Mouse (Mus musculus): ENCODE measurements around the gene Aqp7. TPM values are rescaled to one million over a fixed set of nuclear protein-coding genes. Genes with fewer than 3 reads are reported as not detected.

Gene Aqp7
- total and polyA plus RNA-seq, 2 experiments from 2014 or later, result 10.8 to 20.6 TPM

GRCm38 (mm10) chr4:41050726-41051675 is 3.1 kb upstream of the Aqp7 start:
- H3K27ac ChIP-seq (ENCODE audit: low read depth), result no peak overlapping the region
- no peaks in the 10 kb centered on the region for H3K36me3 ChIP-seq (replicated peaks; ENCODE audit: control insufficient read depth, insufficient read depth, low read length)
- no peaks in the 10 kb centered on the region for H3K9me3 ChIP-seq (replicated peaks; ENCODE audit: control insufficient read depth, low read length)
- H3K9ac ChIP-seq (replicated peaks; ENCODE audit: low read depth, low read length), result no peak overlapping the region
- TF ChIP-seq EP300 (IDR thresholded peaks at IDR 0.05; ENCODE audit: low read depth) (no peak), CTCF (IDR thresholded peaks at IDR 0.05; ENCODE audit: low read depth) (peak; percentile 83)
- peak overlapping the region; percentile 44 for H3K4me2 ChIP-seq (ENCODE audit: low read depth, low read length)
- ATAC-seq (ENCODE audit: insufficient read depth, low read depth) (peak; percentile 60; the same call in 1 of the 2 replicates), DNase-seq (ENCODE audit: low spot score) (peak; percentile 84)
- no peak overlapping the region for H3K4me3 ChIP-seq (ENCODE audit: low read depth, low read length)
- H3K4me1 ChIP-seq (ENCODE audit: control insufficient read depth, insufficient read depth), result peaks cover 26% of the 10 kb centered on the region
- WGBS, result 35% methylated on average over 16 of the region's 16 CpGs
- no peaks in the 10 kb centered on the region for H3K27me3 ChIP-seq (ENCODE audit: control insufficient read depth, insufficient read depth, low read length)

DNA sequence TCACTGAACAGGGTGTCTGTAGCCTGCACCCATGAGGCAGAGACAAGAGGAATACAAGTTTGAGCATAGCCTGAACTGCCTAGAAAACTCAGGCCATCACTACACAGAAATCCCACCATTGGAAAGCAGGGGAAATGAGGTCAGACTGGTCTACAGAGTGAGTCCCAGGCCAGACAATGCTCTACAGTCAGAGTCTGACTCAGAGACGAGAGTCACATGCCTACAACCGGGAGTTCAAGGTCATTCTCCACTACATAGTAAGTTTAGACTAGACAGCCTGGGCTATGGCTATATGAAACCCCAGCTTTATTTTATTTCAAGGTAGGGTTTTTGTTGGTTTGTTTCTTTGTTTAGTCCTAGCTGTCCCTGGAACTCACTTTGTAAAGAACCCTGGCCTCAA is 987 bp upstream of the Aqp7 start:
- Histone ChIP-seq H3K9me3 (replicated peaks; ENCODE audit: control insufficient read depth, low read length) (no peaks in the 10 kb centered on the region), H3K27ac (ENCODE audit: low read depth) (peak overlapping the region; percentile 62; the same call in 1 of the 2 replicates), H3K36me3 (replicated peaks; ENCODE audit: control insufficient read depth, insufficient read depth, low read length) (no peaks in the 10 kb centered on the region), H3K4me3 (ENCODE audit: low read depth, low read length) (no peak overlapping the region), H3K9ac (replicated peaks; ENCODE audit: low read depth, low read length) (no peak overlapping the region), H3K4me2 (ENCODE audit: low read depth, low read length) (no peak overlapping the region), H3K27me3 (ENCODE audit: control insufficient read depth, insufficient read depth, low read length) (no peaks in the 10 kb centered on the region), H3K4me1 (ENCODE audit: control insufficient read depth, insufficient read depth) (peaks cover 11% of the 10 kb centered on the region; the same call in 1 of the 2 replicates)
- TF ChIP-seq CTCF (IDR thresholded peaks at IDR 0.05; ENCODE audit: low read depth), result no peak
- no peak for TF ChIP-seq EP300 (IDR thresholded peaks at IDR 0.05; ENCODE audit: low read depth)
- 24% methylated on average over 2 of the region's 2 CpGs for WGBS
- DNase-seq (ENCODE audit: low spot score), result no peak
- no peak for ATAC-seq (ENCODE audit: insufficient read depth, low read depth)

- Histone ChIP-seq H3K4me1 (ENCODE audit: control insufficient read depth, insufficient read depth) (peaks cover 14% of the 10 kb centered on the region; the same call in 1 of the 2 replicates), H3K36me3 (replicated peaks; ENCODE audit: control insufficient read depth, insufficient read depth, low read length) (no peaks in the 10 kb centered on the region), H3K27me3 (ENCODE audit: control insufficient read depth, insufficient read depth, low read length) (no peaks in the 10 kb centered on the region), H3K9me3 (replicated peaks; ENCODE audit: control insufficient read depth, low read length) (no peaks in the 10 kb centered on the region), H3K27ac (ENCODE audit: low read depth) (no peak overlapping the region), H3K4me2 (ENCODE audit: low read depth, low read length) (peak overlapping the region; percentile 18; the same call in 1 of the 2 replicates), H3K4me3 (ENCODE audit: low read depth, low read length) (no peak overlapping the region), H3K9ac (replicated peaks; ENCODE audit: low read depth, low read length) (no peak overlapping the region)
- no peak for TF ChIP-seq EP300 (IDR thresholded peaks at IDR 0.05; ENCODE audit: low read depth)
- TF ChIP-seq CTCF (IDR thresholded peaks at IDR 0.05; ENCODE audit: low read depth), result no peak
- DNase-seq (ENCODE audit: low spot score) (no peak), ATAC-seq (ENCODE audit: insufficient read depth, low read depth) (no peak)
- WGBS, result 78% methylated on average over 13 of the region's 13 CpGs
These were observed 1.6 kb downstream of the Aqp7 start for GRCm38 (mm10) chr4:41046254-41046795.

GRCm38 (mm10) chr4:41045288-41045687 is 2.7 kb downstream of the Aqp7 start:
- Histone ChIP-seq H3K4me1 (ENCODE audit: control insufficient read depth, insufficient read depth) (0 out of 2 replicates have a peak, but pooled peaks cover 16% of the 10 kb centered on the region), H3K4me2 (ENCODE audit: low read depth, low read length) (no peak overlapping the region), H3K36me3 (replicated peaks; ENCODE audit: control insufficient read depth, insufficient read depth, low read length) (no peaks in the 10 kb centered on the region), H3K27ac (ENCODE audit: low read depth) (no peak overlapping the region), H3K9ac (replicated peaks; ENCODE audit: low read depth, low read length) (no peak overlapping the region), H3K9me3 (replicated peaks; ENCODE audit: control insufficient read depth, low read length) (no peaks in the 10 kb centered on the region), H3K27me3 (ENCODE audit: control insufficient read depth, insufficient read depth, low read length) (no peaks in the 10 kb centered on the region), H3K4me3 (ENCODE audit: low read depth, low read length) (no peak overlapping the region)
- DNase-seq (ENCODE audit: low spot score) (no peak), ATAC-seq (ENCODE audit: insufficient read depth, low read depth) (no peak)
- TF ChIP-seq EP300 (IDR thresholded peaks at IDR 0.05; ENCODE audit: low read depth) (no peak), CTCF (IDR thresholded peaks at IDR 0.05; ENCODE audit: low read depth) (no peak)
- 85% methylated on average over 3 of the region's 3 CpGs for WGBS

GRCm38 (mm10) chr4:41043961-41044360 is 4.0 kb downstream of the Aqp7 start:
- Histone ChIP-seq H3K4me3 (ENCODE audit: low read depth, low read length) (no peak overlapping the region), H3K4me2 (ENCODE audit: low read depth, low read length) (no peak overlapping the region), H3K27me3 (ENCODE audit: control insufficient read depth, insufficient read depth, low read length) (no peaks in the 10 kb centered on the region), H3K27ac (ENCODE audit: low read depth) (no peak overlapping the region; the same call in 1 of the 2 replicates), H3K36me3 (replicated peaks; ENCODE audit: control insufficient read depth, insufficient read depth, low read length) (no peaks in the 10 kb centered on the region), H3K4me1 (ENCODE audit: control insufficient read depth, insufficient read depth) (0 out of 2 replicates have a peak, but pooled peaks cover 15% of the 10 kb centered on the region), H3K9me3 (replicated peaks; ENCODE audit: control insufficient read depth, low read length) (no peaks in the 10 kb centered on the region), H3K9ac (replicated peaks; ENCODE audit: low read depth, low read length) (no peak overlapping the region)
- DNase-seq (ENCODE audit: low spot score) (no peak), ATAC-seq (ENCODE audit: insufficient read depth, low read depth) (no peak)
- WGBS, result 71% methylated on average over 5 of the region's 5 CpGs
- TF ChIP-seq CTCF (IDR thresholded peaks at IDR 0.05; ENCODE audit: low read depth) (no peak), EP300 (IDR thresholded peaks at IDR 0.05; ENCODE audit: low read depth) (no peak)

Measured in heart, postnatal 0 days (tissue).